Mouse (Mus musculus): Measurements from ENCODE around the gene Swsap1.

Gene Swsap1

GRCm38 (mm10) chr9:21955570-21956281 is at the start of gene Swsap1:
Swsap1 (plus strand) TSS chr9:21955755.
- DNase-seq (ENCODE audit: extremely low read depth, low read depth, low spot score), result peak; percentile 88

- no peak for DNase-seq (ENCODE audit: extremely low read depth, low read depth, low spot score)
Observed at GRCm38 (mm10) chr9:21908216-21908615, 47.3 kb upstream of the Swsap1 start.

GRCm38 (mm10) chr9:21909474-21910223 is 45.9 kb upstream of the Swsap1 start:
- DNase-seq (ENCODE audit: extremely low read depth, low read depth, low spot score), result no peak

- DNase-seq (ENCODE audit: extremely low read depth, low read depth, low spot score), result no peak
Observed at GRCm38 (mm10) chr9:21916851-21917492, 38.6 kb upstream of the Swsap1 start.

- no peak for DNase-seq (ENCODE audit: extremely low read depth, low read depth, low spot score)
Observed at GRCm38 (mm10) chr9:21917493-21918034, 38.0 kb upstream of the Swsap1 start.

- DNase-seq (ENCODE audit: extremely low read depth, low read depth, low spot score), result no peak
Observed at GRCm38 (mm10) chr9:21918035-21918592, 37.4 kb upstream of the Swsap1 start, which contains the start of gene Rab3d. Rab3d (minus strand) TSS chr9:21918192.

GRCm38 (mm10) chr9:21918692-21919384 is 36.7 kb upstream of the Swsap1 start:
- DNase-seq (ENCODE audit: extremely low read depth, low read depth, low spot score), result peak; percentile 90

- DNase-seq (ENCODE audit: extremely low read depth, low read depth, low spot score), result no peak
Observed at GRCm38 (mm10) chr9:21923036-21923435, 32.5 kb upstream of the Swsap1 start.

GRCm38 (mm10) chr9:21923490-21924098 is 32.0 kb upstream of the Swsap1 start:
- peak; percentile 82 for DNase-seq (ENCODE audit: extremely low read depth, low read depth, low spot score)

- DNase-seq (ENCODE audit: extremely low read depth, low read depth, low spot score), result no peak
Observed at GRCm38 (mm10) chr9:21924099-21924493, 31.5 kb upstream of the Swsap1 start.

GRCm38 (mm10) chr9:21925034-21925433 is 30.5 kb upstream of the Swsap1 start:
- DNase-seq (ENCODE audit: extremely low read depth, low read depth, low spot score), result no peak

- no peak for DNase-seq (ENCODE audit: extremely low read depth, low read depth, low spot score)
Observed at GRCm38 (mm10) chr9:21925506-21925905, 30.0 kb upstream of the Swsap1 start.

GRCm38 (mm10) chr9:21926155-21926554 is 29.4 kb upstream of the Swsap1 start:
- DNase-seq (ENCODE audit: extremely low read depth, low read depth, low spot score), result no peak

- DNase-seq (ENCODE audit: extremely low read depth, low read depth, low spot score), result no peak
Observed at GRCm38 (mm10) chr9:21926784-21927183, 28.8 kb upstream of the Swsap1 start.

- DNase-seq (ENCODE audit: extremely low read depth, low read depth, low spot score), result peak; percentile 81
Observed at GRCm38 (mm10) chr9:21927208-21927753, 28.3 kb upstream of the Swsap1 start, which contains the start of the genes Ccdc159 and Tmem205. Ccdc159 (plus strand) TSS chr9:21927471. Tmem205 (minus strand) TSS chr9:21927556.

GRCm38 (mm10) chr9:21929208-21929607 is 26.3 kb upstream of the Swsap1 start:
- DNase-seq (ENCODE audit: extremely low read depth, low read depth, low spot score), result no peak

- no peak for DNase-seq (ENCODE audit: extremely low read depth, low read depth, low spot score)
Observed at GRCm38 (mm10) chr9:21932006-21932405, 23.5 kb upstream of the Swsap1 start.

GRCm38 (mm10) chr9:21932445-21933137 is 23.0 kb upstream of the Swsap1 start:
- DNase-seq (ENCODE audit: extremely low read depth, low read depth, low spot score), result no peak

GRCm38 (mm10) chr9:21934021-21934420 is 21.5 kb upstream of the Swsap1 start:
- no peak for DNase-seq (ENCODE audit: extremely low read depth, low read depth, low spot score)
